Mouse (Mus musculus): ENCODE measurements around the gene Gm9125.
"Not testable (repeated sequence)": the region's sequence is repeated elsewhere in the genome, so short reads cannot be mapped to it uniquely, and the experiment has no call there.

Gene Gm9125

DNA sequence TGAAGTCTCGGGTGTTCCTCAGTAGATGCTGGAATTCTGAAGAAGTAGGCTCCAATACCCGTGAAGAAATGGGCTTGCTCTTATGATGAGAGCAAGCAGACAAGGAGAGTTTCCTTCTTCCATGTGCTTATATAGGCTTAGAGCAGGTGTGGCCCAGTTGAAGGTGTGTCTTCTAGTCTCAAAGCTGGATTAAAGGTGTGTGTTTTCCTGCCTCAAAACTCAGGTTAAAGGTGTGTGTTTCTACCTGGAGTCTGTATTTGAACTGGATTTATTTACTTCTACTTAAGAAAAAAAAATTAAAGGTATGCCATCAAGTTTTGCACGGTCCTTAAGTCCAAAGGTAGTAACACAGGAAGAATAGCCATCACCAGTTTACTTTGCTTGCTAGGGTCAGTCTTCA, at the start of gene Gm9125:
Gene Gm9125 (minus strand): TSS at position 101 of the 400 bp plus-strand sequence.
- not testable (repeated sequence) for DNase-seq (ENCODE audit: low read depth in 1 of 2, low spot score in 2 of 2)

DNA sequence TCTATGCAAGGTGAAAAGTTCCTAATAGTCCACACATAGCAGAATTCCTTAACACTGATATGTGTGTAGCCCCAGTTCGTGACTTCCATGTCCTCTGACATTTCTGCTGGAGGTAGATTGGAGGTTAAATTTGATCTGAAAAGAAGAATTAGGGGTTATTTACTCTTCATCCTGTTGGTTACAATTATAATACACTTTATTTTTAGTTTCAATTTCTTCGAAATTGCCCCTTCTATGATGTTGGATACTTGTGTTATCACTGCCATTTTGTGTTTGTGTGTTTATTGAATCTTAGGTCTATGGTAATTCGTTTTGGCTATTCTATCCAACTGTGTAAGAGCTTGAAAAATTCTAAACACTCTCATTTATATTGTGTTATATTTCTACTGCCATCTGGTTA, 17.9 kb upstream of the Gm9125 start, which contains the start of gene Gm10697:
Gene Gm10697 (minus strand): TSS at position 101 of the 400 bp plus-strand sequence.
- DNase-seq (ENCODE audit: low read depth in 1 of 2, low spot score in 2 of 2), result not testable (repeated sequence)

DNA sequence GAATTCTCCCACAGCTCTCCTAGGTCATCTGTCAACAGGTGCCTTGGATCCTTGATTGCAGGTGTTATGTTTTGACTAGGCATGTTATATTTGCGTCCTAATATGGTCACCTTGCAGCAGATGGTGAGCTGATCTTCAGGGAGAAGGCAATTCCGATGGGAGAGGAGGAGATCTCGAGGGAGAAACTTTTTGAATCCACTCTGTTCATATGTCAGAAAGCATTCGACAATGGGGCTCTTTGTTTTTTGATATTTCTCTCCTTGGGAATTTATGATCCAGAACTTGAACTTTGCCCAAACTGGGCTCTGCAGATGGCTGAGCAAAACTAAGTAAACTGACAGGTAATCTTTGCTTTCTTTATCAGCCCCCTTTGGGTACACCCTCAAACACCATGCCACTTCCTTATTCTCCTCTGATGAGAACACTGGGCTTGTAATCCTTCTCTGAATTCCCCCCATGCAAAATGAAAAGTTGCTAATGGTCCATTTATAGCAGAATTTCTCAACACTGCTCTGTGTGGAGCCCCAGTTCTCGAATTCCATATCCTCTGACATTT, 5.0 kb downstream of the Gm9125 start:
- not testable (repeated sequence) for DNase-seq (ENCODE audit: low read depth in 1 of 2, low spot score in 2 of 2)

DNA sequence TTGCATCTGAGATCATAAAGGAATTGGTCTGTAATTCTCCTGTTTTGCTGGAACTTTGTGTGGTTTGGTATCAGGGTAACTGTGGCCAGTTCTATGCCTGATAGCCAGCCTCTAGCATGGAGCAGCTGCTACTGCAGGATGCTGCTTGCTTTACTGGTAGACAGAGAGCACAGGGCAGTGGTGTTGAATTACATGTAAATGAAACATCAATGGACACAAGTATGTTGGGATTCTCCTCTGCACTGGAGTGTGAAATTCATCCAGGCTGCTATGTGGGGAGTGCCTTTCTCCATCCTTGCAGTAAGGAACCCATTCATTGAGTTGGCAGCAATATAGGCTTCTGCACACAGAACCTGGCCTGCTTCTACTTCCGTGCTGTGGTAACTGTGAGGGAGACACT, 16.4 kb downstream of the Gm9125 start:
- not testable (repeated sequence) for DNase-seq (ENCODE audit: low read depth in 1 of 2, low spot score in 2 of 2)

DNA sequence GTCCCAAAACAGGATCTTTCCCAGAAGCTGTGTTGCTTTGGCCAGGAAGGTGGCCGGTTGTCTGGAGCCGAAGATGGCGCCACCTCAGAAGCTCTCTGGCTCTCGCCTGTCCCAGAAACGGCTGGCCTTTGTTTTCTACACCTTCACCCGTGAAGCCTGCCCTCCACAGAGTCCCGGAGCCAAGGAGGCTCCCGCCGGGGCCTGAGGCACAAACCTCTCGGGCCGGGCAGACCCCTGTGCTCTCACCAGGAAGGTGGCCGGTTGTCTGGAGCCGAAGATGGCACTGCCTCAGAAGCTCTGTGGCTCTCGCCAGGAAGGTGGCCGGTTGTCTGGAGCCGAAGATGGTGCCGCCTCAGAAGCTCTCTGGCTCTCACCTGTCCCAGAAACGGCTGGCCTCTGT, 20.3 kb downstream of the Gm9125 start:
- DNase-seq (ENCODE audit: low read depth in 1 of 2, low spot score in 2 of 2), result not testable (repeated sequence)

Measured in monocyte, adult 2 months (primary cell).